In the genomic region with DNA sequence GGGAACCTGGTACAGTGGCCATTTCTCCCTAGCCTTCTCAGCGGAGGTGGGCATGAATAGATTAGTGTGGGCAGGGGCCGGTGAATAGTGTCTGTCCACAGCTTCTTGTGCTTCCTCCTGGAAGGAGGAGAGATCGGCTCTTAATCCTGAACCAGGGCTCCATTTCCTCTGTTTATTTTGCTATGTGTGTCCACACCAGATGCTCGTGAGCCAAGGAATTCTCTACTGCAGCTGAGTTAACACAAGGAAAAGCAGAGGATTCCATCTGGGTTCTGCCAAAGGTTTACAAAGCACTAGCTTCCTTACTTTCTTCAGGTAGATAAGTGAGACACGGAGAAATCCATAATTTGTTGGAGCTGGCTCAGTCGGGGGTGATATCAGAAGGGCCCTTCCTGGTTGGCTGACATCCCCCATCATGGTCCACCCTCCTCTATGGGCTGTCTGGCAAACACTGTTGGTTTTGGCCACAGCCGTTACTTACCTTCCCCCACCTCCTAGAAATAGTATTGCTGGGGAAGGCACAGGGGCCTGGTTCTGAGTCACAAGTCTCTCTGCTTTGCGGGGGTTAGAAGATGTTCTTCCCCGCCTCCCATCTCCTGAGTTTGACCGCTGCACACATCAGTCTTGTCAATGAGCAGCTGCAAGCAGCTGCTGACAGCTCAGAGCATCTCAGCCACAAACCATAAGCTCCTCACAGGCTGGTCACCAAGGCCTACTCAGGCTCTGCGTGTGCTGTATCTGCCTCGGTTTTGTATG, we compare ENCODE assay signal across 10 mouse cellular contexts. TPM values are rescaled to one million over a fixed set of nuclear protein-coding genes. Genes with fewer than 3 reads are reported as not detected.
DNase-seq lines count a peak whose midpoint lies in the region; ATAC-seq and TF ChIP-seq lines count a peak whose summit lies in the region.
"Had no signal": no experiment of that assay in that cellular context is flagged by ENCODE, and none has a peak within 500 bp of the region (broad histone marks: within the 10 kb centered on the region; RNA-seq: fewer than 3 reads in every experiment).

No protein-coding gene starts in this region.

- H3K4me1 ChIP-seq in heart, embryonic 13.5 days = peaks cover 27% of the 10 kb centered on the region
- H3K4me1 ChIP-seq in limb, embryonic 13.5 days = peaks cover 35% of the 10 kb centered on the region
- peaks cover 6% of the 10 kb centered on the region; the same call in 1 of the 2 replicates for H3K4me1 ChIP-seq in limb, embryonic 10.5 days
- peaks cover 18% of the 10 kb centered on the region for H3K4me1 ChIP-seq in embryonic facial prominence, embryonic 12.5 days

- 0 out of 2 replicates have a peak, but pooled peaks have one; percentile 42 for ATAC-seq in heart, embryonic 13.5 days (ENCODE audit: extremely low read depth, insufficient number of reproducible peaks, low FRiP score, low TSS enrichment)
- ATAC-seq in limb, embryonic 13.5 days (ENCODE audit: low FRiP score, low read depth) = no peak
- no peak for ATAC-seq in embryonic facial prominence, embryonic 12.5 days (ENCODE audit: insufficient number of reproducible peaks, insufficient read depth, low FRiP score, low TSS enrichment)

- no peak for DNase-seq in heart, adult 11 months
- no peak for DNase-seq in limb, embryonic 10.5 days (ENCODE audit: low spot score)
- DNase-seq in spleen, postnatal 4 days (ENCODE audit: low spot score in 2 of 2) = no peak
- no peak for DNase-seq in adipocyte (ENCODE audit: low spot score)
- DNase-seq: cerebellum, adult 9-11 months had no signal

- no peak for TF ChIP-seq POLR2A in myocyte (IDR thresholded peaks at IDR 0.05; ENCODE audit: insufficient read length, low read depth)

- no peaks in the 10 kb centered on the region for H3K27me3 ChIP-seq in heart, embryonic 13.5 days (replicated peaks)
- H3K27me3 ChIP-seq in limb, embryonic 13.5 days = no peaks in the 10 kb centered on the region
- H3K27me3 ChIP-seq in limb, embryonic 10.5 days (ENCODE audit: low read depth, poor library complexity, severe bottlenecking) = no peaks in the 10 kb centered on the region
- no peaks in the 10 kb centered on the region for H3K27me3 ChIP-seq in embryonic facial prominence, embryonic 12.5 days
- no peaks in the 10 kb centered on the region for H3K27me3 ChIP-seq in myocyte (ENCODE audit: control insufficient read depth, insufficient read depth, insufficient read length)
- H3K27me3 ChIP-seq: hindbrain, embryonic 15.5 days had no signal

- no peak overlapping the region for H3K9ac ChIP-seq in heart, embryonic 13.5 days
- no peak overlapping the region for H3K9ac ChIP-seq in limb, embryonic 13.5 days
- H3K9ac ChIP-seq in embryonic facial prominence, embryonic 12.5 days = no peak overlapping the region
- H3K9ac ChIP-seq: hindbrain, embryonic 15.5 days had no signal

- peak overlapping the region; percentile 48 for H3K27ac ChIP-seq in heart, embryonic 13.5 days (replicated peaks)
- H3K27ac ChIP-seq in limb, embryonic 13.5 days = peak overlapping the region; percentile 48; the same call in 1 of the 2 replicates
- H3K27ac ChIP-seq in limb, embryonic 10.5 days = no peak overlapping the region
- H3K27ac ChIP-seq in embryonic facial prominence, embryonic 12.5 days = 0 out of 2 replicates have a peak overlapping the region, but pooled peaks have one; percentile 72
- H3K27ac ChIP-seq: hindbrain, embryonic 15.5 days had no signal

- no peaks in the 10 kb centered on the region for H3K9me3 ChIP-seq in heart, embryonic 13.5 days
- no peaks in the 10 kb centered on the region for H3K9me3 ChIP-seq in limb, embryonic 13.5 days
- H3K9me3 ChIP-seq in limb, embryonic 10.5 days (replicated peaks) = no peaks in the 10 kb centered on the region
- H3K9me3 ChIP-seq in embryonic facial prominence, embryonic 12.5 days = no peaks in the 10 kb centered on the region
- H3K9me3 ChIP-seq: hindbrain, embryonic 15.5 days had no signal

- H3K79me2 ChIP-seq in myocyte (ENCODE audit: control insufficient read depth, insufficient read depth) = no peaks in the 10 kb centered on the region

- WGBS in heart, embryonic 13.5 days = 49% methylated on average over 12 of the region's 12 CpGs
- 75% methylated on average over 12 of the region's 12 CpGs for WGBS in limb, embryonic 13.5 days
- WGBS in limb, embryonic 10.5 days = 84% methylated on average over 12 of the region's 12 CpGs
- WGBS in embryonic facial prominence, embryonic 12.5 days = 65% methylated on average over 12 of the region's 12 CpGs

- H3K36me3 ChIP-seq in heart, embryonic 13.5 days = no peaks in the 10 kb centered on the region
- no peaks in the 10 kb centered on the region for H3K36me3 ChIP-seq in limb, embryonic 13.5 days
- no peaks in the 10 kb centered on the region for H3K36me3 ChIP-seq in limb, embryonic 10.5 days
- no peaks in the 10 kb centered on the region for H3K36me3 ChIP-seq in embryonic facial prominence, embryonic 12.5 days
- no peaks in the 10 kb centered on the region for H3K36me3 ChIP-seq in myocyte (ENCODE audit: control insufficient read depth, insufficient read depth)
- H3K36me3 ChIP-seq: hindbrain, embryonic 15.5 days had no signal

- H3ac ChIP-seq in myocyte (ENCODE audit: control insufficient read depth, insufficient read length) = no peak overlapping the region

- H3K4me2 ChIP-seq in heart, embryonic 13.5 days = peak overlapping the region; percentile 8
- no peak overlapping the region for H3K4me2 ChIP-seq in limb, embryonic 13.5 days (replicated peaks)
- H3K4me2 ChIP-seq in embryonic facial prominence, embryonic 12.5 days (replicated peaks) = no peak overlapping the region
- peak overlapping the region; percentile 56 for H3K4me2 ChIP-seq in myocyte (ENCODE audit: low read depth)
- H3K4me2 ChIP-seq: hindbrain, embryonic 15.5 days had no signal

- no peak overlapping the region for H3K4me3 ChIP-seq in heart, embryonic 13.5 days
- H3K4me3 ChIP-seq in limb, embryonic 13.5 days = no peak overlapping the region
- no peak overlapping the region for H3K4me3 ChIP-seq in limb, embryonic 10.5 days
- no peak overlapping the region for H3K4me3 ChIP-seq in embryonic facial prominence, embryonic 12.5 days
- no peak overlapping the region for H3K4me3 ChIP-seq in myocyte
- H3K4me3 ChIP-seq: hindbrain, embryonic 15.5 days had no signal

TF ChIP-seq in myocyte, 11 proteins besides CTCF, POLR2A, EP300 and RAD21:
- TF ChIP-seq MAX (IDR thresholded peaks at IDR 0.05; ENCODE audit: low read depth) (no peak), SRF (IDR thresholded peaks at IDR 0.05; ENCODE audit: control insufficient read depth, insufficient read length, low read depth) (no peak), CEBPB (IDR thresholded peaks at IDR 0.05; ENCODE audit: insufficient read depth, poor library complexity, severe bottlenecking) (no peak), E2F4 (IDR thresholded peaks at IDR 0.05; ENCODE audit: insufficient read depth) (no peak), MYOG (IDR thresholded peaks at IDR 0.05; ENCODE audit: control insufficient read depth in 1 of 3, insufficient read depth in 1 of 3, insufficient read length in 2 of 3, low read depth in 2 of 3) (no peak), POLR2AphosphoS2 (IDR thresholded peaks at IDR 0.05; ENCODE audit: insufficient read length, low read depth) (no peak), REST (IDR thresholded peaks at IDR 0.05; ENCODE audit: insufficient read depth, insufficient read length) (no peak), MYOD1 (IDR thresholded peaks at IDR 0.05; ENCODE audit: control insufficient read depth in 1 of 3, insufficient read length in 2 of 3, low read depth in 2 of 3) (peak; percentile 44 to 97 (median 88)), TCF12 (IDR thresholded peaks at IDR 0.05; ENCODE audit: insufficient read depth, poor library complexity, severe bottlenecking) (peak; percentile 51), USF1 (IDR thresholded peaks at IDR 0.05; ENCODE audit: low read depth) (no peak), TCF3 (IDR thresholded peaks at IDR 0.05; ENCODE audit: insufficient read length, low read depth) (peak; percentile 54)

RNA-seq across cellular contexts. Expression of gene Gm21915, which starts 5.0 kb away (rescaled TPM):
- polyA plus RNA-seq in heart, embryonic 13.5 days (2015; fragmentation: Nextera tagmentation; extraction: Ambion mirVana) = not detected in 2 replicates
- not detected in 2 replicates for polyA plus RNA-seq in limb, embryonic 13.5 days (2015; fragmentation: Nextera tagmentation; extraction: Ambion mirVana)
- polyA plus RNA-seq in limb, embryonic 10.5 days (2016; fragmentation: Nextera tagmentation; extraction: Ambion mirVana) = not detected in 2 replicates
- polyA plus RNA-seq in embryonic facial prominence, embryonic 12.5 days (2016; fragmentation: Nextera tagmentation; extraction: Ambion mirVana) = not detected in 2 replicates
- not detected for polyA plus RNA-seq in myocyte (2012; fragmentation: generic; extraction: Trizol)
- polyA plus RNA-seq: hindbrain, embryonic 15.5 days had no signal

RNA-seq across cellular contexts. Expression of gene Clmp, which starts 10.4 kb away (rescaled TPM):
- polyA plus RNA-seq in heart, embryonic 13.5 days (2015; fragmentation: Nextera tagmentation; extraction: Ambion mirVana) = 8.4 and 9.4 TPM in 2 replicates
- polyA plus RNA-seq in limb, embryonic 13.5 days (2015; fragmentation: Nextera tagmentation; extraction: Ambion mirVana) = 62.8 and 64.1 TPM in 2 replicates
- polyA plus RNA-seq in limb, embryonic 10.5 days (2016; fragmentation: Nextera tagmentation; extraction: Ambion mirVana) = 47.0 and 53.5 TPM in 2 replicates
- 75.9 and 81.8 TPM in 2 replicates for polyA plus RNA-seq in embryonic facial prominence, embryonic 12.5 days (2016; fragmentation: Nextera tagmentation; extraction: Ambion mirVana)
- polyA plus RNA-seq in myocyte (2012; fragmentation: generic; extraction: Trizol) = 3.8 TPM

Comparison
In these comparisons a context has a peak if more than half of its experiments do, and no peak if none do; other contexts are left out.
1. H3K4me2 ChIP-seq: peak in heart, embryonic 13.5 days (single experiment) and myocyte (single experiment); none in limb, embryonic 13.5 days (single experiment) and embryonic facial prominence, embryonic 12.5 days (single experiment).